Mouse (Mus musculus) olfactory bulb, adult 2 months (tissue): ENCODE data around the gene Foxp1.

ENCODE experiments used
- CTCF ChIP-seq: fragments of 200-500 bp; IDR thresholded peaks from 2 replicates; pipeline ENCODE4 v1.5.1; 2012; ENCODE audit warnings: low read depth, mild to moderate bottlenecking, low read length, moderate library complexity; ENCODE audit not compliant: insufficient read depth
- POLR2A ChIP-seq: fragments of 200-500 bp; IDR thresholded peaks from 2 replicates; pipeline ENCODE4 v1.6.1; 2012; ENCODE audit warnings: mild to moderate bottlenecking, low read depth, low read length, moderate library complexity; ENCODE audit not compliant: insufficient read depth

- TF ChIP-seq CTCF: no peak
- TF ChIP-seq POLR2A: no peak
These were observed 384.5 kb downstream of the Foxp1 start for GRCm38 (mm10) chr6:99138041-99138440.
